Mouse (Mus musculus): ENCODE results near the gene Sorbs1. TPM values are rescaled to one million over a fixed set of nuclear protein-coding genes. Genes with fewer than 3 reads are reported as not detected.
A peak's percentile ranks its signal among the peaks of the same experiment; 100 is the strongest.

Gene Sorbs1
- polyA plus RNA-seq, 1 experiment from 2014 or later: 39.0 TPM

DNA sequence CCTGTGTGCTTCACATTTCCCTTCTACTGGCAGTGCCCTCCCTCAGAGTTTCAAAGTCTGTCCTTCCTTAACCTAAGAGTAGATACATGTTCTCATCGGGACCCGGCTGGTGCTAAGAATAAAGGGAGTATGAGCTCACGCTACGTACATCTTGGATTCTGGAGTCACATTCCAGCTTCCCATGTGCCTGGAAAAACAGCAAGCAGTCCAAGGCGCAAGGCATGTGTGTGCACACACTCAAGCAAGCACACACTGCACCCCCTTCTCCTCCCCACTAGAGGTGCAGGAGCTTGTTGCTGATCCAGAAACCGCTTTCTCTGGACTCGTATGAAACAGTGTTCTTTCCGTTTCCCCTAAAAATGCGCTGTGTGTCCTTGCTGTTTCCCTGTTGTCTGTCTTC, 210.7 kb downstream of the Sorbs1 start:
- Histone ChIP-seq H3K27ac (no peak overlapping the region), H3K4me1 (peaks cover 6% of the 10 kb centered on the region), H3K9me3 (no peaks in the 10 kb centered on the region), H3K36me3 (replicated peaks) (no peaks in the 10 kb centered on the region), H3K4me3 (no peak overlapping the region), H3K27me3 (ENCODE audit: poor library complexity, severe bottlenecking) (no peaks in the 10 kb centered on the region)
- DNase-seq (ENCODE audit: extremely low spot score, low spot score): no peak
- WGBS: 87% methylated on average over 9 of the region's 9 CpGs

- WGBS: 88% methylated on average over 5 of the region's 5 CpGs
Measured at GRCm38 (mm10) chr19:40302477-40302876, 211.1 kb downstream of the Sorbs1 start.

DNA sequence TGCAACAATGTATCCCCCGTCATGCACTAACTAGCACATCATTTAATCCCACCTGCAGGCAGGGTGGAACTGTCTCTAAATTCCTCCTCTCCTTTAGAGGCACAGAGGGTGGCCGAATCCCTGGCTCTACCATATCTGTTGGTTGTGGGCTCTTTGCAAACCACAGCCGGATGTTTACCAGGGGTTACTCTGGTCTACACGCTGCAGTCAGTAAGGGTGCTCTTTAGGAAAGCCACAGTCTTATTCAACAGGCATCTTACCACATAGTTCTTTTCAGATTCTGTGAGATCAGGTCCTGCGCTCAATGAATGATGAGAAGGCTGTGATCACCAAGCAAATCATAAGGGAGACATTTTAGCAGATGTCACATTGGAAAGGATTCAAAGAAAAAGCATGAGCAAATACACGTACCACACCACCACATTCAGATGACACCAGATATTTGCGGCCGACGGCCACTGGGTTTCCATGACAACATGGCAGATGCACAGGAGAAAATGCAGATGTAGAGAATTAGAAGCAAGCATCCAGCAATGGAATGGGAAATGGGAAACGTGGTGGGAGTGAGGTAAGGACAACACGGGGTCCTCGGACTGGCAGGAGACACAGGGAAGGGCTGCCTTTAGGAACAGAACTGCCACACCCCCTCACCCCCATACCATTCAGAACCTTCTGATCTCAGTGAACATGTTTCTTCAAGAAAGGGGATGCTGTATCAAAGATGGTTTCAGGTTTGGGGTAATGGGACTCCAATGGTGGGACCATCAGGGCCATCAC, 213.4 kb downstream of the Sorbs1 start:
- Histone ChIP-seq H3K27ac (no peak overlapping the region), H3K9me3 (no peaks in the 10 kb centered on the region), H3K36me3 (replicated peaks) (no peaks in the 10 kb centered on the region), H3K4me1 (peaks cover 9% of the 10 kb centered on the region; the same call in 1 of the 2 replicates), H3K27me3 (ENCODE audit: poor library complexity, severe bottlenecking) (no peaks in the 10 kb centered on the region), H3K4me3 (no peak overlapping the region)
- DNase-seq (ENCODE audit: extremely low spot score, low spot score): no peak
- 89% methylated on average over 12 of the region's 12 CpGs for WGBS

More at GRCm38 (mm10) chr19:40302477-40302876, 211.1 kb downstream of the Sorbs1 start:
- Histone ChIP-seq H3K4me1 (peaks cover 10% of the 10 kb centered on the region), H3K27ac (no peak overlapping the region), H3K36me3 (replicated peaks) (no peaks in the 10 kb centered on the region), H3K4me3 (no peak overlapping the region), H3K9me3 (no peaks in the 10 kb centered on the region), H3K27me3 (ENCODE audit: poor library complexity, severe bottlenecking) (no peaks in the 10 kb centered on the region)
- DNase-seq (ENCODE audit: extremely low spot score, low spot score): no peak

GRCm38 (mm10) chr19:40299182-40299581, 214.4 kb downstream of the Sorbs1 start:
- Histone ChIP-seq H3K36me3 (replicated peaks) (no peaks in the 10 kb centered on the region), H3K4me1 (peaks cover 9% of the 10 kb centered on the region; the same call in 1 of the 2 replicates), H3K9me3 (no peaks in the 10 kb centered on the region), H3K27me3 (ENCODE audit: poor library complexity, severe bottlenecking) (no peaks in the 10 kb centered on the region), H3K27ac (no peak overlapping the region), H3K4me3 (no peak overlapping the region)
- WGBS: 87% methylated on average over 6 of the region's 6 CpGs
- no peak for DNase-seq (ENCODE audit: extremely low spot score, low spot score)

- no peak for DNase-seq (ENCODE audit: extremely low spot score, low spot score)
- Histone ChIP-seq H3K9me3 (no peaks in the 10 kb centered on the region), H3K4me3 (no peak overlapping the region), H3K4me1 (peaks cover 9% of the 10 kb centered on the region; the same call in 1 of the 2 replicates), H3K36me3 (replicated peaks) (no peaks in the 10 kb centered on the region), H3K27ac (no peak overlapping the region), H3K27me3 (ENCODE audit: poor library complexity, severe bottlenecking) (no peaks in the 10 kb centered on the region)
- 95% methylated on average over 2 of the region's 2 CpGs for WGBS
Measured at GRCm38 (mm10) chr19:40298574-40298973, 215.0 kb downstream of the Sorbs1 start.

GRCm38 (mm10) chr19:40297798-40298144, 215.8 kb downstream of the Sorbs1 start:
- H3K4me1 ChIP-seq: peaks cover 9% of the 10 kb centered on the region; the same call in 1 of the 2 replicates
- no peaks in the 10 kb centered on the region for H3K36me3 ChIP-seq (replicated peaks)
- H3K27ac ChIP-seq: peak overlapping the region; percentile 56; the same call in 1 of the 2 replicates
- H3K27me3 ChIP-seq (ENCODE audit: poor library complexity, severe bottlenecking): no peaks in the 10 kb centered on the region
- no peak for DNase-seq (ENCODE audit: extremely low spot score, low spot score)
- H3K4me3 ChIP-seq: no peak overlapping the region
- 70% methylated on average over 4 of the region's 4 CpGs for WGBS
- no peaks in the 10 kb centered on the region for H3K9me3 ChIP-seq

GRCm38 (mm10) chr19:40297078-40297797, 216.3 kb downstream of the Sorbs1 start:
- WGBS: 76% methylated on average over 7 of the region's 7 CpGs
- peak overlapping the region; percentile 62 for H3K27ac ChIP-seq

DNA sequence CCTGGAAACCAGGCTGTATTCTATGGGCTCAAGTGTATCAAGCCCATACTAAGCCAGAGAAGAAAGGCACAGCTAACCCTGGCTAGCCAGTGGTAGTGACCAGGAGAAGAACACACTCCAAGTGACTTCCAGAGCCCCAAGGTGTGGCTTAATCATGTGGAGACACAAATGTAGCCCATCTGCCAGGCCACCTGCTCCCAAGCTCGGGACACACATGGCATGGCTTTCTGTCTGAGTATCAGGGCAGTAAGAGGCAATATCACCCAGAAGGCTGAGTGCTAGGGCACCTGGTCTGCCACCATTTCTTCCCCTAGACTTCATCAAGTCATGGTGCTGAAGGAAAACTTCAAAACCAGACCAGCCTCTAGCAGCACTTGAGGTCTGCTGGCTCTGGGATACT, 219.3 kb downstream of the Sorbs1 start:
- H3K9me3 ChIP-seq: no peaks in the 10 kb centered on the region
- H3K36me3 ChIP-seq (replicated peaks): no peaks in the 10 kb centered on the region
- WGBS: 86% methylated on average over 1 of the region's 1 CpGs
- H3K4me1 ChIP-seq: peaks cover 9% of the 10 kb centered on the region; the same call in 1 of the 2 replicates
- no peak for DNase-seq (ENCODE audit: extremely low spot score, low spot score)
- no peak overlapping the region for H3K4me3 ChIP-seq
- H3K27me3 ChIP-seq (ENCODE audit: poor library complexity, severe bottlenecking): no peaks in the 10 kb centered on the region
- no peak overlapping the region for H3K27ac ChIP-seq

More at GRCm38 (mm10) chr19:40297078-40297797, 216.3 kb downstream of the Sorbs1 start:
- peaks cover 9% of the 10 kb centered on the region; the same call in 1 of the 2 replicates for H3K4me1 ChIP-seq
- H3K9me3 ChIP-seq: no peaks in the 10 kb centered on the region
- no peak overlapping the region for H3K4me3 ChIP-seq
- H3K36me3 ChIP-seq (replicated peaks): no peaks in the 10 kb centered on the region
- no peaks in the 10 kb centered on the region for H3K27me3 ChIP-seq (ENCODE audit: poor library complexity, severe bottlenecking)
- DNase-seq (ENCODE audit: extremely low spot score, low spot score): no peak

- Histone ChIP-seq H3K27ac (no peak overlapping the region), H3K27me3 (ENCODE audit: poor library complexity, severe bottlenecking) (no peaks in the 10 kb centered on the region), H3K36me3 (replicated peaks) (no peaks in the 10 kb centered on the region), H3K4me3 (no peak overlapping the region), H3K9me3 (no peaks in the 10 kb centered on the region), H3K4me1 (peaks cover 9% of the 10 kb centered on the region; the same call in 1 of the 2 replicates)
- no peak for DNase-seq (ENCODE audit: extremely low spot score, low spot score)
- WGBS: 92% methylated on average over 6 of the region's 6 CpGs
Measured at GRCm38 (mm10) chr19:40293791-40294190, 219.8 kb downstream of the Sorbs1 start.

DNA sequence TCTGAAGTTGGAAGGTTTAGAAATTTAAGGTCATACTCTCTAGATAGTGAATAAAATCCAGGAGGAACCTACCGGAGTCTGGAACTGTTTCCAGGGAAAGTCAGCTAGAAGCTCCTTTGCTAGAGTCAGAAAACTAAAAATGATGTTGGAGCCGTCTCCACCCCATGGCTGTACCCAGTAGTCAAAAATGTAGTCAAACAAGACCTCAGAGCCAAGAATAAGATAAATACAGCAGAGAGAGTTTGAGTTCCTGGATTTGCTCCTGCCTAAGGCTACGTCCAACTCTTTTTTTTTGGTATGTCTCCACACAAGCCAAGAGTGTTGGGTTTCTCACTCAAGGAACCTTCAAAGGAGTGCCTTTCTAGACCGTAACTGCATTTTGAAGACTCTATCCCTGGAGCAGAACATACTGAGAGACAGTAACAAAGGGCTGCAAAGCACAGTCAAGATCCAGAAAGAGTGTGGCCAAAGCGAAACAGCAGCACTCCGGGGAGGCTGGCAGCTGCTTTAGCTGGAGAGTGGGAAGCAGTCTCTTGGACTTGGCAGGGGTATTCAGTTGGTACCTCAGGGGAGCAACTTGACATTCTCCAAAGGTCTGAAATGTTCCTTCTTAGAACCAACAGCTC, 223.4 kb downstream of the Sorbs1 start:
- Histone ChIP-seq H3K27me3 (ENCODE audit: poor library complexity, severe bottlenecking) (no peaks in the 10 kb centered on the region), H3K4me3 (no peak overlapping the region), H3K36me3 (replicated peaks) (no peaks in the 10 kb centered on the region), H3K27ac (no peak overlapping the region), H3K9me3 (no peaks in the 10 kb centered on the region), H3K4me1 (no peaks in the 10 kb centered on the region)
- 92% methylated on average over 6 of the region's 6 CpGs for WGBS
- DNase-seq (ENCODE audit: extremely low spot score, low spot score): no peak

DNA sequence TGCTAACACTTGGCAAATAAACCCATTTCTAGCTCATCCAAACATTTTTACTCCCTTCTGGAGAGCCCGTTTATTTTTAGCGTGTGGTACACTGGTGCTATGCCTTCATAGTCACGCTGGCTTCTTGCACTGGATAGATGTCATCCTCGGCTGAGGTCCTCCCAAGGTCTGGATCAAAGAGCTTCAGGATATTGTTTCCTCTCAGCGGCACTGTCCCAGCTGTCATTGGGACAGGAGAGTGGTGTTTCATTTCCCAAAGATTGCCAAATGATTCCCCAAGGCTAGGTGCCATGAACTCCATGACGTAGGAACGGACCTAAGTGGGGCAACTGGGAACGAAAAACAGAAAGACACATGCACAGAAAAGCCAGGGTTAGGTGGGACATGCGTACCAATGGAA, 225.2 kb downstream of the Sorbs1 start:
- Histone ChIP-seq H3K36me3 (replicated peaks) (no peaks in the 10 kb centered on the region), H3K27ac (no peak overlapping the region), H3K9me3 (no peaks in the 10 kb centered on the region), H3K4me1 (no peaks in the 10 kb centered on the region), H3K27me3 (ENCODE audit: poor library complexity, severe bottlenecking) (no peaks in the 10 kb centered on the region), H3K4me3 (no peak overlapping the region)
- no peak for DNase-seq (ENCODE audit: extremely low spot score, low spot score)
- WGBS: 92% methylated on average over 9 of the region's 9 CpGs

GRCm38 (mm10) chr19:40284704-40285103, 228.9 kb downstream of the Sorbs1 start:
- no peak for DNase-seq (ENCODE audit: extremely low spot score, low spot score)
- peaks cover 7% of the 10 kb centered on the region; the same call in 1 of the 2 replicates for H3K9me3 ChIP-seq
- H3K4me1 ChIP-seq: no peaks in the 10 kb centered on the region
- H3K27ac ChIP-seq: no peak overlapping the region
- no peak overlapping the region for H3K4me3 ChIP-seq
- no peaks in the 10 kb centered on the region for H3K36me3 ChIP-seq (replicated peaks)
- 90% methylated on average over 2 of the region's 2 CpGs for WGBS
- no peaks in the 10 kb centered on the region for H3K27me3 ChIP-seq (ENCODE audit: poor library complexity, severe bottlenecking)
